Mouse (Mus musculus): ENCODE data around the gene Unc13b. TPM values are rescaled to one million over a fixed set of nuclear protein-coding genes. Genes with fewer than 3 reads are reported as not detected.
A peak's percentile ranks its signal among the peaks of the same experiment; 100 is the strongest.

Gene Unc13b
- polyA plus RNA-seq, 1 experiment = 14.5 TPM

GRCm38 (mm10) chr4:43259435-43259834 is 200.7 kb downstream of the Unc13b start:
- Histone ChIP-seq H3K27ac (ENCODE audit: insufficient read depth, low read length) (no peak overlapping the region), H3K4me3 (replicated peaks; ENCODE audit: insufficient read depth, low read depth, low read length) (no peak overlapping the region), H3K4me1 (ENCODE audit: control insufficient read depth, insufficient read depth, low read length) (no peaks in the 10 kb centered on the region), H3K27me3 (ENCODE audit: control insufficient read depth, insufficient read depth, low read length) (no peaks in the 10 kb centered on the region)
- TF ChIP-seq POLR2A (IDR thresholded peaks at IDR 0.05; ENCODE audit: borderline replicate concordance, insufficient read depth, low read length) (no peak), CTCF (IDR thresholded peaks at IDR 0.05; ENCODE audit: borderline replicate concordance, insufficient read depth, low read depth, low read length) (no peak)
- no peak for DNase-seq
- WGBS = 69% methylated on average over 3 of the region's 3 CpGs

GRCm38 (mm10) chr4:43260096-43260495 is 201.3 kb downstream of the Unc13b start:
- H3K4me1 ChIP-seq (ENCODE audit: control insufficient read depth, insufficient read depth, low read length) = no peaks in the 10 kb centered on the region
- no peak overlapping the region for H3K27ac ChIP-seq (ENCODE audit: insufficient read depth, low read length)
- no peak overlapping the region for H3K4me3 ChIP-seq (replicated peaks; ENCODE audit: insufficient read depth, low read depth, low read length)
- no peak for DNase-seq
- no peaks in the 10 kb centered on the region for H3K27me3 ChIP-seq (ENCODE audit: control insufficient read depth, insufficient read depth, low read length)
- WGBS = 67% methylated on average over 5 of the region's 5 CpGs
- TF ChIP-seq CTCF (IDR thresholded peaks at IDR 0.05; ENCODE audit: borderline replicate concordance, insufficient read depth, low read depth, low read length) = no peak
- no peak for TF ChIP-seq POLR2A (IDR thresholded peaks at IDR 0.05; ENCODE audit: borderline replicate concordance, insufficient read depth, low read length)

- no peak overlapping the region for H3K4me3 ChIP-seq (replicated peaks; ENCODE audit: insufficient read depth, low read depth, low read length)
- TF ChIP-seq CTCF (IDR thresholded peaks at IDR 0.05; ENCODE audit: borderline replicate concordance, insufficient read depth, low read depth, low read length) (no peak), POLR2A (IDR thresholded peaks at IDR 0.05; ENCODE audit: borderline replicate concordance, insufficient read depth, low read length) (no peak)
- WGBS = 91% methylated on average over 6 of the region's 6 CpGs
- no peak overlapping the region for H3K27ac ChIP-seq (ENCODE audit: insufficient read depth, low read length)
- DNase-seq = no peak
- H3K4me1 ChIP-seq (ENCODE audit: control insufficient read depth, insufficient read depth, low read length) = no peaks in the 10 kb centered on the region; the same call in 1 of the 2 replicates
- no peaks in the 10 kb centered on the region for H3K27me3 ChIP-seq (ENCODE audit: control insufficient read depth, insufficient read depth, low read length)
Observed at GRCm38 (mm10) chr4:43262821-43263220, 204.1 kb downstream of the Unc13b start.

- Histone ChIP-seq H3K27me3 (ENCODE audit: control insufficient read depth, insufficient read depth, low read length) (no peaks in the 10 kb centered on the region), H3K4me1 (ENCODE audit: control insufficient read depth, insufficient read depth, low read length) (no peaks in the 10 kb centered on the region; the same call in 1 of the 2 replicates), H3K27ac (ENCODE audit: insufficient read depth, low read length) (no peak overlapping the region), H3K4me3 (replicated peaks; ENCODE audit: insufficient read depth, low read depth, low read length) (no peak overlapping the region)
- WGBS = 56% methylated on average over 2 of the region's 2 CpGs
- no peak for DNase-seq
- TF ChIP-seq CTCF (IDR thresholded peaks at IDR 0.05; ENCODE audit: borderline replicate concordance, insufficient read depth, low read depth, low read length) (no peak), POLR2A (IDR thresholded peaks at IDR 0.05; ENCODE audit: borderline replicate concordance, insufficient read depth, low read length) (no peak)
Observed at GRCm38 (mm10) chr4:43266146-43266545, 207.4 kb downstream of the Unc13b start.

- peak; percentile 77 to 80 for DNase-seq
- no peaks in the 10 kb centered on the region for H3K27me3 ChIP-seq (ENCODE audit: control insufficient read depth, insufficient read depth, low read length)
- H3K4me1 ChIP-seq (ENCODE audit: control insufficient read depth, insufficient read depth, low read length) = no peaks in the 10 kb centered on the region; the same call in 1 of the 2 replicates
- WGBS = 3% methylated on average over 19 of the region's 19 CpGs
- peak within 1 kb of the TSS; percentile 35 for H3K4me3 ChIP-seq (replicated peaks; ENCODE audit: insufficient read depth, low read depth, low read length)
- no peak for TF ChIP-seq POLR2A (IDR thresholded peaks at IDR 0.05; ENCODE audit: borderline replicate concordance, insufficient read depth, low read length)
- TF ChIP-seq CTCF (IDR thresholded peaks at IDR 0.05; ENCODE audit: borderline replicate concordance, insufficient read depth, low read depth, low read length) = peak; percentile 59; the same call in 1 of the 2 replicates
- no peak within 1 kb of the TSS for H3K27ac ChIP-seq (ENCODE audit: insufficient read depth, low read length)
Observed at GRCm38 (mm10) chr4:43266623-43267322, 208.0 kb downstream of the Unc13b start, which contains the start of gene Atp8b5. Gene Atp8b5, plus strand, starts transcription at chr4:43267159.

- no peak for DNase-seq
- H3K27ac ChIP-seq (ENCODE audit: insufficient read depth, low read length) = no peak overlapping the region
- H3K4me1 ChIP-seq (ENCODE audit: control insufficient read depth, insufficient read depth, low read length) = no peaks in the 10 kb centered on the region; the same call in 1 of the 2 replicates
- WGBS = 1% methylated on average over 2 of the region's 2 CpGs
- TF ChIP-seq POLR2A (IDR thresholded peaks at IDR 0.05; ENCODE audit: borderline replicate concordance, insufficient read depth, low read length) (no peak), CTCF (IDR thresholded peaks at IDR 0.05; ENCODE audit: borderline replicate concordance, insufficient read depth, low read depth, low read length) (no peak)
- no peaks in the 10 kb centered on the region for H3K27me3 ChIP-seq (ENCODE audit: control insufficient read depth, insufficient read depth, low read length)
- no peak overlapping the region for H3K4me3 ChIP-seq (replicated peaks; ENCODE audit: insufficient read depth, low read depth, low read length)
Observed at GRCm38 (mm10) chr4:43267323-43267658, 208.5 kb downstream of the Unc13b start.

- Histone ChIP-seq H3K27ac (ENCODE audit: insufficient read depth, low read length) (no peak overlapping the region), H3K4me1 (ENCODE audit: control insufficient read depth, insufficient read depth, low read length) (no peaks in the 10 kb centered on the region), H3K27me3 (ENCODE audit: control insufficient read depth, insufficient read depth, low read length) (no peaks in the 10 kb centered on the region), H3K4me3 (replicated peaks; ENCODE audit: insufficient read depth, low read depth, low read length) (no peak overlapping the region)
- no peak for TF ChIP-seq CTCF (IDR thresholded peaks at IDR 0.05; ENCODE audit: borderline replicate concordance, insufficient read depth, low read depth, low read length)
- no peak for TF ChIP-seq POLR2A (IDR thresholded peaks at IDR 0.05; ENCODE audit: borderline replicate concordance, insufficient read depth, low read length)
- DNase-seq = no peak
- WGBS = 84% methylated on average over 5 of the region's 5 CpGs
Observed at GRCm38 (mm10) chr4:43285476-43285875, 226.7 kb downstream of the Unc13b start.

- DNase-seq = no peak
- no peak for TF ChIP-seq POLR2A (IDR thresholded peaks at IDR 0.05; ENCODE audit: borderline replicate concordance, insufficient read depth, low read length)
- no peak for TF ChIP-seq CTCF (IDR thresholded peaks at IDR 0.05; ENCODE audit: borderline replicate concordance, insufficient read depth, low read depth, low read length)
- whole genome bisulfite sequencing = 76% methylated on average over 3 of the region's 3 CpGs
- H3K27me3 ChIP-seq (ENCODE audit: control insufficient read depth, insufficient read depth, low read length) = no peaks in the 10 kb centered on the region
- H3K4me1 ChIP-seq (ENCODE audit: control insufficient read depth, insufficient read depth, low read length) = no peaks in the 10 kb centered on the region
- no peak overlapping the region for H3K27ac ChIP-seq (ENCODE audit: insufficient read depth, low read length)
- H3K4me3 ChIP-seq (replicated peaks; ENCODE audit: insufficient read depth, low read depth, low read length) = no peak overlapping the region
Observed at GRCm38 (mm10) chr4:43287305-43287704, 228.6 kb downstream of the Unc13b start.

Measured in cerebellum, adult 2 months (tissue).